Mouse (Mus musculus) stomach, postnatal 0 days (tissue): ENCODE measurements at regions not wholly inside any gene's neighbourhood (a gene's known extent, or its start where the extent isn't known, plus 50 kb on each side); places are given as distances from the start of the nearest gene placed in this dataset.

ENCODE experiments used
- CTCF ChIP-seq: IDR thresholded peaks from 2 replicates; pipeline ENCODE4 v1.5.1; 2016; ENCODE audit warnings: antibody characterized with exemption, low read depth, mild to moderate bottlenecking, moderate library complexity
- EP300 ChIP-seq: optimal IDR thresholded peaks from 2 replicates; pipeline ENCODE3; 2016; ENCODE audit warnings: antibody characterized with exemption

DNA sequence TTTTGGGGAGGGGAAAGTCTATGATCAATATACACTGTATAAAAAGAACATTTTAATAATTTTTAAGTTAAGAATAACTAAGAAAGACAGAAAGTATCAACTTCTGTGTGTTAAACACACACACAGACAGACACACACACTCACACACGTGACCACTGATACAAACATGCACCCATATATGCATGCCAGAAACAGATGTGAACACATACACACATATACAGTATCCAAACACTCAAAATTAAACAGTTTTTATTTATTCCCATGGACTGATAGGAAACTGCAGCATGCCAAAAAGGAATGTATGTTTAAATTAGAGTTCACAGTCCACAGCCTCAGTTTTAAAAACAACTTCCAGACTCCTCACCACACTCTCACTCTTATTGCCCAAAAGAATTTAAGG, 203.4 kb upstream of the Tbl1x start:
- no peak for TF ChIP-seq CTCF
- no peak for TF ChIP-seq EP300
